Mouse (Mus musculus) urinary bladder, postnatal 14 days (tissue): Measurements from ENCODE around the gene Crybg3.

ENCODE experiments used
- DNase-seq: peaks from one replicate; pipeline ENCODE4 v3.0.0; 2021; ENCODE audit warnings: low spot score

The Crybg3 gene

GRCm38 (mm10) chr16:59579237-59579636 is 21.5 kb downstream of the Crybg3 start:
- no peak for DNase-seq

DNA sequence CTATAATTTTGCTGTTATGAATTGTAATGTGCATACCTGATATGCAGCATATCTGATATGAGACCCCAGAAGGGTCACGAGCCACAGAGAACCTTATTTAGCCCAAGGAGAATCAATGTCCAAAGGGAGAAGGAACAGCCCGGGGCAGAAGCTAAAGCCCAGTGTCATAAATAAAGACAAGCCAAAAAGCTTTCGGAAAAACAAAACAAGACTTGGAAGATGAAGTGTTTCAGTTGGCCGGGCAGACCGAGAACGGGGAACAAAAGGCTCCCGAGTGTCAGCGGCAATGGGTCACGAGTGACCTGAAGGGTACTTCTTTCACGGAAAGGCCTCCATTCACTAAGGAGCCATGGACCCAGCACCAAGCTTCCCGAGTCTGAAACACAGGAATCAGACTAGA is 26.8 kb downstream of the Crybg3 start:
- DNase-seq, result no peak

GRCm38 (mm10) chr16:59572685-59573084 is 28.1 kb downstream of the Crybg3 start:
- DNase-seq, result no peak

- DNase-seq, result no peak
These were observed 30.0 kb downstream of the Crybg3 start for GRCm38 (mm10) chr16:59570807-59571206.

DNA sequence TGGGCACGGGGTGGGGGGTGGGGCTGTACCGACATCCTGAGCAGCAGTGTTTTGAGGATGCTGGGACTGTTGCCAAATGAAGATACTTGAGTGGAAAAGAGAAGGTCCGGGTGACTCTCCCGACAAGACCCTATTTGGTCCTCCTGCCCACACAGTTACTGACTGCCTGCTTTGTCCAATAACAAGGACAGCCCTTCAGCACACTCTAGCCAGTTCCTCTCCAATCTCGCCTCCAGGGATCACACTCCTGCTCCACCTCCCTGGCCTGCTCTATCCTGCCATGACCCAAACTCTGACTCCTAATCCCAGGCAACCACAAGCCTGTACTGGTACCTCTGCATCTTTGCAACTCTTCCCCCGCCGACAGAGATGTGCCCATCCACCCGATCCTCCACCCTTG is 30.9 kb downstream of the Crybg3 start:
- DNase-seq, result no peak

DNA sequence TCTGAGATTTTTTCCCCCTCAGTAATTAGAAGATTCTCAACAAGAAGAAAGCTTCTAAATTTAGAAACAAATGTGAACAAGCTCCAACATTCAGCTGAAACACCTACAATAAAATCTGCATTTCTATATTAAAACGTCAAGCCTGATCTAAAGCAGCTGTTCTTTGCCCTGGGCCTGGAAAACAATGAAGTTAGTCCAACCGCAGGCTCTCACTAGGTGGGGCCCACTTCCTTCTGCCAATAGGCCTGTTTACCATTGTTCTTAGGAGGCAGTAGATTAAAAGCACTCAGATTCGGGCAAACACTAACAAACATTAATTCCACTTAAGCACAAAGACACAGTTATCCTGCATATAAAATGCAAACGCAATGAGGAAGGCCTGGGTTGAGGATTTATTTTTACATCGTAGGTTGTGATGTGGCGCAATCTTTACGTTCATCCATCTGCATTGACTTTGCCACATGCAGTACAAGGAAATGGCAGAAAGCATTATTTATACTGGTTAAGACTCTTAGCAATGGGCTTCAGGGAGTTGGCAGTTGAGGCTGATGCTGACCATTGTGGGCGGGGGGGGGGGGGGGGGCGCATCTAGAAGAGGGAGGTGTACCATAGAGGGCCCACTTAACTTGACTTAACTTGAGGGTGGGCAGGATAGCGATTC is 32.9 kb downstream of the Crybg3 start:
- DNase-seq, result no peak

DNA sequence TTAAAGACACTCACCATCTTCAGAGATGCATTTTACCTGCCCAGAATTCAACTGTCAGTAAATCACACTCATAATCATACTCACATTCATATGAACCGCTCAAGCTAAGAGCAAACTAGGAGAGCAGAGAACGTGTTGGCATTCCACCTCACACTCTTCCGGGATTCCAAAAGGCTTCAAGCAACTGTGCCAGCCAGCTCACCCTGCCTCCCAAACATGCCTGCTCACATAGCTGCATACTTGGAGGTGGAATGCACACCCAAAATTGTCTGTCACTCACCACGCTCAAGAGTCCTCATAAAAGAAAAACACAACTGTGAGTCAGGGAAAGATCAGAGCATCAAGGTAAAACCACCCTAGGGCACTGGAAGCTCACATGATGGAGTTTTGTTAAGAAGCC is 34.3 kb downstream of the Crybg3 start:
- no peak for DNase-seq

- DNase-seq, result no peak
These were observed 35.1 kb downstream of the Crybg3 start for GRCm38 (mm10) chr16:59565631-59566030.

DNA sequence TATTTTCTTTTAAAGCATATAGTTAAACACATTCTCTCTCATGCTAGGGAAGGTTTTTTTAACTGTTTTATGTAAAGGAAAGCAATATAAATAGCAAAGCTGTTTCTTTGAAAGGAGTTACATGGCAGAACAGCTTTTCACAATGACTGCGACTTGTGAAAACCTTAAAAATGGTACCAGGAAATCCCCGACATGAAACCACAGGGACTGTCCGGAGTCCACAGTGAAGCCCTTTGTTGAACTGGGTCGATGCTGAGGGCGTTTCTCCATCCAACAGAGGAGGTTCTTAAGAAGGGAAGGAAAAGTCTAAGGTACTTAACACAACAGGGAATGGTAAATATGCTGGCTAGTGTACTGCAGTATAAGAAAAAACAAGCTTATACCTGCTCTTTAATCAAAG is 36.8 kb downstream of the Crybg3 start:
- DNase-seq, result no peak

DNA sequence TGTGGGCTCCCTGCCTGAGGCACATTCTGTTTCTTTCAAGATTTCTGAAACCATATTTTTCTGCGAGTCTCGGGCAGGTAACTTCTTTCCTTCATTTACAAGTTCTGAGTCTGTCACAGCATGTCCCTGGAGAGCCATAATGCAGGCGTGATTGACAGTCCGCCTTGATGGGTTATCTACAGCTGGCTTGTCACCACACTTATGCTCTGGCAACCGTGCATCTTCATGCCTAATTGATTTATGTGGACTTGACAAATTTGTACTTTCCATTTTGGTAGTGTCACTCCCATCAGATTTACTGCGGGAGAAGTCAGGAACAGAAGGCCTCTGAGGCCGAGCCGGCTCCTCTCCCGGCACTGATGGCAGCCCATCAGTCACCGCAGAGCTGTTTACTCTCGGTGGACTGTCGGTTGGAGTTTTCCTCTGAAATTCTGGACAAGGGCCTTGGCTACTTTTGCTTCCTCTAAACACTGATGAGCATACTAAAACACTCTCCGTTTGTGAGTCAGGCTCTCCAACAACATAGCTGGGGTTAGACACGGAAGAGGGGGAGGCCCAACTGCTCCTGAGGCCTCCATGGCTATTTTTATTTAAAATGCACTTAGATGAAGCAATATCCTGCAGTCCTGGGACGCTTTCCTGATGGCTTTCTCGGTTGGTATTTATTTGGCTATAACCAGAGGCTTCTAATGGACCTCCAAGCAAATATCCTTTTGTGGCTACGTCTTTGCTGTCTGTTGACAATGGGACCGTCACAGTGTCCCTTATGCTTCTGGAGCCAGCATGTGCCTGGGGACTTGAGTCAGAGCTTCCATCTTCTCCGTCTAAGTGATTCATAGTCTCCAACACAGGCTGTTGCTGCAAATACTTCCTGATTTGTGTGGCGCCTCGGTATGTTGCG is 41.2 kb downstream of the Crybg3 start:
- no peak for DNase-seq

- no peak for DNase-seq
These were observed 41.9 kb downstream of the Crybg3 start for GRCm38 (mm10) chr16:59558916-59559299.

- DNase-seq, result no peak
These were observed 47.2 kb downstream of the Crybg3 start for GRCm38 (mm10) chr16:59553490-59554161.

DNA sequence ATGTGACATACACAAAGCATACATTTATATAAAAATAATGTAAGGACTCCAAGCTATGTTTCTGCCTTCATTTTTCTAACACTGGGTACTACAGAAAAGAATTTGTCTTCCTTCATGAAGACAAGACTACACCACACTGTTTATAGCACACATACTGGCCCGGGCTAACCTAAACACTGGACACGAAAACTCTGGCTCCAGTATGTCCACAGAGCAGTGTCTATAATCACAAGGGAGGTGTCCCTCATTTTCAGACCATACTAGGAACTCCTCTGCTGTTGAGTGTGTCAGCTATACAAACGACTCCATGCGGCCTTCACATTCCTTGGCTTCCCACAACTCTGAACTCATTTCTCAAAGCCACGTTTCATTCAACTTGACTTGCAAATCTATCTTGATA is 49.3 kb downstream of the Crybg3 start:
- DNase-seq, result no peak

DNA sequence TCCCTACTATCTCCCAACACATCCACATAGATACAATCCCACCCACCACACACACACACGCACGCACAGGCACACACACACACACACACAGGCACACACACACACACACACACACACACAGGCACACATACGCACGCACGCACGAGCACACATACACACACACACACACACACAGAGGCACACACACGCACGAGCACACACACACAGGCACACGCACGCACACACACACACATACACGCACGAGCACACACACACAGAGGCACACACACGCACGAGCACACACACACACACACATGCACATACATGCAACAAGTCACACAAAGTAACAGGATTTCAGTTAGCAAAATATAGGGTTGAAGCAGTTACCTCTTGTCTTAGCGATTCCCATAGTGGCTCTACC is 51.1 kb downstream of the Crybg3 start:
- no peak for DNase-seq

DNA sequence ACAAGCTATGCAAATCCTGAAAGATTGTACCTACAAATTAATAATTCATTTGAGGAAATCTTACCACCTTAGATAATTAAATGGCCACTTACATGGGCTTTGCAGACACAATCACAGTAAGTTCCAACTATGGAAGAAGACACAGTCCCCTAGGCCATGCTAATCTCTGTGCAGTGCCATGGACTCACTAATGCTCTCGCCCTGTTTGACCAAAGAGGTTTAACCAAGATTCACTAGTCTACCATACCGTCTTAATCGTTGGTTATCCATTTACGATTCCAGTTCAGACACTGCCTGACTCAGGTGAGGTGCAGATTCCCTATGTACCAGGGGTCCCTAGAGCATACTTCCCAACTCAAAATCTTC is 52.2 kb downstream of the Crybg3 start:
- DNase-seq, result no peak

DNA sequence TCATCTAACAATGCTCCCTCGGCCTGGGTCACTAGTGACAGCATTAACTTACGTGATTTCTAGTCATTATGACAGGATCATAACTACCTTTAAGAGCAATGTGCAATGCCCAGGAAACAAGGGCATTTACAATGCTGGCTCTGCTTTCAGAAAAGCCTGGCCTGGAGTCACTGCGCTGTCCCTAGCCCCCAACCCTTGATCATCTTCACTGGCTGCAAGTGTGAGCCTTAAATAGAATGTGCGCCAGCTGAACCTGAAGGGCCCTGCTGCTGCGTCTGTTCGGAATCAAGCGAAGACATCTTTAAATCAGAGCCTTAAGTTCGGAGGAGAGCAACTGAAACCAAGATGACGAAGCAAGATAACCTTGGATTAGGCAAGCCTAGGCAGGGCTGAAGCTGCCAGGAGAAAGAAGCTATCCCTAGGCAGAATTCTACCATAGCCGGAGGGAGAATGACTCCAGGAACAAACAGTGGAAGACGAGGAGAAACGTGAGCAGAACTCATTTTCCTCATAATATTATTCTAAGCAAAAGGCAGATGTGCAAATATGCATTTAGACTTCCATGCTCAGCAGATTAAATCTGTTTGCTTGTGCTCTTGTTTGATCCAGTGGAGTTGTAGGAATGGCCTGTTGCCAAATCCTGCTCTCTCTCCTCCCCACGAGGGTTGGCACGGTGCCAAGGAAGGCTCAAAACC is 52.7 kb downstream of the Crybg3 start:
- peak; percentile 57 for DNase-seq

DNA sequence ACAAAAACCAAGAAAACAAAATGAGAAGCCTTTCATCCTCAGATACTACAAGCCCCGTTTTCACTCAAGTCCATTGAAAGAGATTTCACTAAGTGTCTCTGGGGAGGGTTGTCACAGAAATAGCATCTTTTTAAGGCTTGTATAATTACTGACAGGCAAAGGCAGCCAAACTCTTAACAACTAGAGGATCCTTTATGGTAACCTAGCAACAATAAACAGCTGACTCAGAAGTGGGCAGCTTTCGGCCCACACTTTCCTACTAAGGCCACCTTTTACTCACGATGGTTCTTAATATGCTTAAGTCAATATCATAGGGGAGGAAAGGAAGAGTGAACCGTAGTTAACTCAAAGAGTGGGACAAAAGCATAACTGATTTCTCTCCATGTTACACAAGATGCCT is 53.3 kb downstream of the Crybg3 start:
- no peak for DNase-seq

DNA sequence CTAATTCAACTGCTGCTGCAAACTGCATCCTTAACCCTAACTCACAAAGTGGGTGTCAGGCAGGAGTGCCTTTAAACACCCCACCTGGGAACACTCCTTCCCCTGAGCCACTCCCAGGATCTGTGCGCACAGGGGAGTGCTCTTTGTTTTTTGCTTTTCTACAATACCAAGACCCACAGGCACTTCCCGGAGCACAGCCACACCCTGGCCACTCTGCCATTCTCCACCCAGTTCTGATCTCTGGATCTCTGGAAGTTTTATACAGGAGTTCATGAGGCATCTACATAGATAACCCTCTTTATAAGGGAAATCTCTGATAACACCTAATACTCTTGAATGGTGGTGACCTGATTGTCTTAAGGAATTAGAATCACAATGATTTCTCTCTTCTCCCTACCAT is 55.4 kb downstream of the Crybg3 start:
- DNase-seq, result no peak

DNA sequence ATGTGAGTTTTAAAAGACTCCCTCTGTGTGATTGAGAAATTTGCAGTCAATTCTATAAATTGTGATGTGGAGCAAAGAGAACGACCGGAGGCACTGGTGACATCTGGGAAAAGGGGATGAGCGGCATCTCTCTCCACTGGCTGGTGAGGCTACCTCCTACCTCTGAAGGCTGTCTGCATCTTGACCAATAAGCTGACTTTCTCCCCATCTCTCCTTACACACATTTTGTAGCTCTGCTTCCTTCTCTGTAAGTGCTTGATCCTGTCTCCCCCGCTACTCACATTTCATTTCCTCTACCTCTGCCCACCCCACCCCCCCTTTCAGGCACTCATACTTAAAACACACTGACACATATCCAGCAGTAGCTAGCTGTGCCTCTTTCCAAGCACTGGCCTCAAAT is 59.4 kb downstream of the Crybg3 start:
- DNase-seq, result no peak

DNA sequence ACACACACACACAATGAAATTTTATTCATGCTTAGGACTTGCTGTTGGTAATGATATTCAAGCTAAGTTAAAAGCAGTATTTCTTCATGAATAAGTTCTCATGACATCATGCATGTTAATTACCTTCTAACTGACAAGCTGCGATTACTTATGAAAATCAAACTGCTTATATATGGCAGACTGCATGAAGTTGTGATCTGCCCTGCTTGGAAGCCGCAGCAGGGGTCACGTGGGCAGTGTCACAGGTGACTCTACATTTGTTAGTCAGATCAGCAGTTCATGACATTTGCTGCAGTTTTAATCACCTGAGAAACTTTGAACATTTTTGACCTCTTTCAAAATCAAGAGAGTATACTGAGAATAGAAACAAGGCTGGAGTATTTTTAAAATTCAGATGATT is 59.8 kb downstream of the Crybg3 start:
- DNase-seq, result no peak

GRCm38 (mm10) chr16:59535673-59536072 is 65.1 kb downstream of the Crybg3 start:
- DNase-seq, result no peak

DNA sequence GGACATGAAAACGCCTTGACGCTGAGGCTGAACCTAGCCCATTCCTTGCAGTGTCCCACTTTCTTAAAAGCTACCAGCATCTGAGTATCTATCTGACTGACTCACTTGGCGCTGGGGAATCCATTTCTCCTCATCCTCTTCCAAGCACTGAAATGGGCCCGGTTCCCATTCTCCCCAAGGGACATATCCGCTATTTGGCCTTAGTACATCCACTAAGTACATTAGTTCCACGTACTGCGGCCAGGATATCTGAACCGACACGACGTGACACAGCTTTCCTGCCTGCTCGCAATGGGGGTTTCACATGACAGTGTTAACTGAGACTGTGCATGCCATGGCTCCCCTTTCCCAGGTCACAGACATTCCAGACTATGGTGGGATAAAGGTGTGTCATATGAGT is 66.4 kb downstream of the Crybg3 start:
- DNase-seq, result peak; percentile 17

DNA sequence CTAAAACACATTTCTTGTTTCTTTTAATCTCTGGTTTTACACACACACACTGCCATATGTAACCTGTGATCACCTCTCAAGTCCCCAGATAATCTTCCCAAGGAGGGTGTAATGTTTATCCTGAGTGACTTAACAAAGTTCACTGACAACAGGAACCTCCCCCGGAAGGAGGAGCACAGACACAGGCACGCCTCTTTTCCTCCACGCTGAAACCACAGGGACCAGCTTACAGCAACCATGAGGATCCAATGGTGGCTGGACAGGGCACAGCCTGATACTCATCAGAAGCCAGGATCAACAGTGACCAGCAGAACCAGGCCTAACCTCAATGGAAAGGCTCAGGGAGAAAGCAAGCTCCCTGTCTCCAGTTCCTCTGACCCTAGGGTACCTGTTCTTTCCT is 68.2 kb downstream of the Crybg3 start:
- no peak for DNase-seq
